Mouse (Mus musculus) layer of hippocampus, postnatal 36 days (tissue): ENCODE data around the gene Selenom. TPM values are rescaled to one million over a fixed set of nuclear protein-coding genes. Genes with fewer than 3 reads are reported as not detected.

Experiments
- DNase-seq, 2 experiments: peaks; one replicate each; pipeline ENCODE4 v3.0.0; 2022
- total RNA-seq, 2 experiments: library from RNA; stranded (reverse); gene quantifications; 2 replicates each; pipeline ENCODE4 v1.2.3; 2021

Selenom gene
- total RNA-seq, 2 experiments from 2014 or later = 187 to 193 TPM

- no peak for DNase-seq
Observed at GRCm38 (mm10) chr11:3531634-3532033, 17.1 kb downstream of the Selenom start.

- DNase-seq = no peak
Observed at GRCm38 (mm10) chr11:3532101-3532931, 17.8 kb downstream of the Selenom start.

GRCm38 (mm10) chr11:3533406-3533932 lies 19.0 kb downstream of the Selenom start:
- DNase-seq = no peak

- no peak for DNase-seq
Observed at GRCm38 (mm10) chr11:3534956-3535355, 20.5 kb downstream of the Selenom start.

- peak; percentile 91 to 94 for DNase-seq
Observed at GRCm38 (mm10) chr11:3535406-3535986, 21.0 kb downstream of the Selenom start.

GRCm38 (mm10) chr11:3536082-3536481 lies 21.6 kb downstream of the Selenom start:
- no peak for DNase-seq

GRCm38 (mm10) chr11:3536745-3537333 lies 22.4 kb downstream of the Selenom start:
- no peak for DNase-seq

GRCm38 (mm10) chr11:3537711-3538110 lies 23.2 kb downstream of the Selenom start:
- no peak for DNase-seq

GRCm38 (mm10) chr11:3538341-3538740 lies 23.9 kb downstream of the Selenom start:
- no peak for DNase-seq

GRCm38 (mm10) chr11:3539111-3539825 lies 24.8 kb downstream of the Selenom start:
- DNase-seq = peak; percentile 87

- DNase-seq = no peak
Observed at GRCm38 (mm10) chr11:3539826-3540196, 25.3 kb downstream of the Selenom start.

- no peak for DNase-seq
Observed at GRCm38 (mm10) chr11:3540451-3541085, 26.1 kb downstream of the Selenom start, which contains the start of gene Smtn. Gene Smtn (minus strand): TSS chr11:3540612.

GRCm38 (mm10) chr11:3541932-3542331 lies 27.4 kb downstream of the Selenom start:
- DNase-seq = no peak

GRCm38 (mm10) chr11:3543001-3543400 lies 28.5 kb downstream of the Selenom start:
- no peak for DNase-seq

GRCm38 (mm10) chr11:3544409-3544808 lies 29.9 kb downstream of the Selenom start:
- DNase-seq = no peak

GRCm38 (mm10) chr11:3545531-3546241 lies 31.2 kb downstream of the Selenom start:
- DNase-seq = no peak

- no peak for DNase-seq
Observed at GRCm38 (mm10) chr11:3546242-3546562, 31.7 kb downstream of the Selenom start.

GRCm38 (mm10) chr11:3547047-3547446 lies 32.6 kb downstream of the Selenom start:
- no peak for DNase-seq

- no peak for DNase-seq
Observed at GRCm38 (mm10) chr11:3547969-3548368, 33.5 kb downstream of the Selenom start.

- DNase-seq = no peak
Observed at GRCm38 (mm10) chr11:3548564-3549295, 34.2 kb downstream of the Selenom start.

- DNase-seq = no peak
Observed at GRCm38 (mm10) chr11:3549791-3550190, 35.3 kb downstream of the Selenom start.
